Mouse (Mus musculus) myocyte (in vitro differentiated cells): Measurements from ENCODE around the gene Usp7.

Experiments used
- CEBPB ChIP-seq: IDR thresholded peaks from 2 replicates; pipeline ENCODE4 v1.6.1; 2011; ENCODE audit warnings: mild to moderate bottlenecking, moderate library complexity; ENCODE audit not compliant: poor library complexity, insufficient read depth, severe bottlenecking
- USF1 ChIP-seq: IDR thresholded peaks from one replicate; pipeline ENCODE4 v1.6.1; 2011; ENCODE audit warnings: low read depth, mild to moderate bottlenecking, control low read depth, moderate library complexity

DNA sequence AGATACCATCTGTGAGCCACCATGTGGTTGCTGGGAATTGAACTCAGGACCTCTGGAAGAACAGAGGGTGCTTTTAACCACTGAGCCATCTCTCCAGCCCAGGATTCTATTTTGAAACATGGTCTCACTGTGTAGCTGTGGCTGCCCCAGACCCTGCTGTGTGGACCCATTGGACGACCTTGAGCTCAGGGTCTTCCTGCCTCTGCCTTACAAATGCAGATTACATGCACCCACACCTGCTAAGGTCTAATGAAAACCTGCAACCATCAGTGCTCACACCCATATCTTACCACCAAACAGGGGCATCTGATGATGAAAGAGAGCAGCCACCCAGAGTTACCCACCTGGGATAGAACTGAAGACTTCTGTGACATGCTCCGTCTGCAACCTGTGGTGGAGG lies 135.9 kb downstream of the Usp7 start:
- TF ChIP-seq CEBPB, result no peak
- TF ChIP-seq USF1, result no peak
